Mouse (Mus musculus) cerebellum, postnatal 14 days (tissue): ENCODE data around the gene Araf.

Source experiments
- DNase-seq, 2 experiments: peaks; one replicate each; pipeline ENCODE4 v3.0.0; 2021; ENCODE audit warnings: mixed read lengths in 2 of 2

Araf gene

DNA sequence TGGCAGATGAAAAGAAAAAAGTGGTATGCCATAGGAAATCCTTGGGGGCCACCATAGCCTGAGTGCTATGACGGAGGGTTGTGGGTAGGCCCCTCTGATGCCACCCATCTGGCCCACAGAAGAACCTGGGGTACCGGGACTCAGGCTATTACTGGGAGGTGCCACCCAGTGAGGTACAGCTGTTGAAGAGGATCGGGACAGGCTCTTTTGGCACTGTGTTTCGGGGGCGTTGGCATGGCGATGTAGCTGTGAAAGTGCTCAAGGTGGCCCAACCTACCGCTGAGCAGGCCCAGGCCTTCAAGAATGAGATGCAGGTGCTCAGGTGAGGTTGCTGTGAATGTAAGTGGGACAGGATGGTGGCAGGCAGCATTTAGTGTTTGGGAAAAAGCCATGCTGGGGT, 56.2 kb downstream of the Araf start:
- no peak for DNase-seq

DNA sequence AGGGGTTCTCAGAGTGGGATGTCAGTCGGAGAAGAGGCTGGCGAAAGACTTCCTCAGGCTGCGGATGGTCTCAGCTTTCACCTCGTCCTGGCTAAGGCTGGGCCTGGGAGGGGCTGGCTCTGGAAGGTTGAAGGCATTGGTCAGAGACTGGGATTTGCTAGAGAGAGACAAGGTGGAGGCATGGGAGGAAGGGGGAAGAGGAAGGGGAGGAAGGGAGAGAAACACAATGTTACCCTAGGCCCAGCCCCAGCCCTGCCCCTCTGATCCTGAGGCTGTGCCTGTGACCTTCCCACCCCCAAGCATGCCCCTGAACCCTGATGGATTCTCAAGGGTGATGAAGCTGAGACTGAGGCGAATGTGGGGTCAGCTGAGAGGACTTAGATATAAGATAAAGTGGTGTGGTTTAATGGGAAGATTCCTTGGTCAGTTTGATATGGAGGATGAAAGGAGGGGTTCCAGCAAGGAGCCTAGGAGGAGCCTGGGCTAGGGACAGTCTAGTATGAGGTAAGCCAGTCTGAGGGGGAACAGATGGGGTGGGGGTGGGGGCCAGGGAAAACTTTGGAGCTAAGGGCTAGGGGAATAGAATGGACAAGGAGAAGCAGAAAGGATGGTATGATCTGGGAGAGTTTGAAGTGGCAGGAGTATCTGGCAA, 64.0 kb downstream of the Araf start:
- DNase-seq = no peak

DNA sequence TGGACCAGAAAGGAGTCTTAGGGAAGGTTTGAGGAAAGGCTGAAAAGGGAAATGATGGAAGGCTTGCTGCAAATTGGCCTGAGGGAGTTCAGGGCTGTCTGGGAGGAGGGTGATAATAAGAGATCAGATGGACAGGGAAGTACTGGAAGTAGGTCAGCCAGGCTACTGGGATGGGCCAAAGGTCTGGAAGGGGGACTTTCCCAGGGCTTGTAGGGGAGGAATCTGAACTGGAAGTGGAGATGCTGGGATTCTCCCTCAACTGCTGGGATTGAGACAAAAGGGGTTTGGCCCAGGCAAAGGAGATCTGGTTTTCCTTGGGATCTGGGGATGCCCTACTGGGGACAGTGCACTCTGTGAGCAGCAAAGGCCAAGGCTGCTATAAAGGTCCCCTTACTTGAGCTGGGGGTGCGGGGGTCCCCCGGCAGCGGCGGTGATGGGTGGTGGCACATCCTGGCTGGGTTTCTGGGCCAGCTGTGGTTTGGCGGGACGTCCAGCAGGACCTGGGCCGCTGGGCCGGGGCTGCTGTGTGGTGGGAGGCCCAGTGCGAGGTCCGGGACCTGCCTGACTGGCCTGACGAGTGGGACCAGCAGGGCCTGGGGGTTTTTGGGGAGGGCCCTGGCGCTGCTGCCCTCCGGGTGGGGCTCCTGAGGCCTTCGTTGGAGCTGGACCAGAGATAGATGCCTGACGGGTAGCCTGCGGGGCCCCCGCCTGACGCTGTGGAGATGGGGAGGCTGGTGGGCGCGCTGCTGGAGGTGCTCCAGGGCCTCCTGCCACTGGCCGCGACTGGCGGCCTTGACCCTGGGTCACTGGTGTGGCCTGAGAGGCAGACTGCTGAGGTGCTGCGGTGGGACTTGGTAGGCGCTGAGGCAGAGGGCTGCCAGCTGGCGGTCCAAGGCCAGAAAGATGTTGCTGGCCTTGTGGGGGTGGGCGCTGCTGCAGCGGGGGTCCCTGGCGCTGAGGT, 64.8 kb downstream of the Araf start:
- peak in 1 of 2 experiments; percentile 10 for DNase-seq

DNA sequence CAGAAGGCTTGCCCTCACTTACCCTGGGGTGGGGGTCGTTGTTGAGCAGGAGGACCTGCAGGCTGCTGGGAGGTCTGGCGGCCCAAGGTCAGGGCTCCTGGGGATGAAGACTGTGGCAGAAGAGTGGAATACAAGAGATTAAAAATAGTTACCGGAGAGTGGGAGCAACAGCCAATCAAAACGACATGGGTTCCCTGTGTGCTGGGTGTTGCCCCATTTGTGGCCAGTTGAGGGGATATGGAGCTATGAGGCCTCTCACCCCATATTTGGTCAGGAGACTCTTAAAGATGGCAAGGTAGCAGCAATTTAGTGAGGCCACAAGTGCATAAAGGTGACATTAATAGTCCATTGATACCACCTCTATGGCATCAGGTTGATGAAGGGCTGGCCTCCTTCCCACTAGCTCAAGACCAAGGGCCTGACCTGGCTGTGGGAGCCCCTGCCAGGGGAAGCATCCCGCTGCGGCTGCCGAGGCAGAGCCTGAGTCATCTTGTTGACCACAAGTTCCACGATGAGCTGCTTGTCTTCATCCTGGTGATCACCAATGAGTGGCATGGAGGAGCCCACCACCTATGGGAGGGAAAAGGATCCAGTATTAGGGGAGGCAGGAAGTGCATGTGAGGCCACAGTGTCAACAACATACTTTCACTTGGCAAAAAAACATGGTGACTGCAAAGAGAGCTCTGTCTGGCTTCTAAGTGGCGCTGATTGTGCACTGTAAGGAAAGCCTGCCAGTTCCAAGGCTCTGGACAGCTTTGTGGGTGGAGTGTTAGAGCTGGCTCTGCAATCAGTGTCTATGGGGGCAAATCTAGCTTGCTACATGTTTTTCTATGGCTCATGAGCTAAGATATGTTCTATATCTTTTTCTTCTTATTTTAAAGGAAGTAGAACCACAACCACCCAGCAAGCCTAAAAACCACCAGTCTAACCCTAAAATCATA, 65.8 kb downstream of the Araf start:
- no peak for DNase-seq

DNA sequence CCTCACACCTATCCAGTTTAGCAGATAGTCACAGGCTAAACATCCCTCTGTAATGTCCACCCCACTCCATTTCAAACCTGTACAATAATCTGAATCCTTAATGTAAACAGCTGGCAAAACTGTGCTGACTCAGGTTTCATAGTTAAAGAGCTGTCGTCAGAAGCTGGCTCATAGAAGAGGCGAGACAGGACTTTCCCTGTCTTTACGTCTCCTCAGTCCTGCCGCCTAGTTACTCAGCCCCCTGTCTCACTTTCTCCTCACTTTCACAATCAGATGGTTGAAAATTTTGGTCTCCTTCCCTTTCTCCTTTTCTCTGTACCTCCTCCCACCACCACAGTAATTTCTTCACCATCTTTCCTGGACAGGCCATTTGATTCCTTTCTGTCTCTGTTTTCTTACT, 70.5 kb downstream of the Araf start:
- no peak for DNase-seq

DNA sequence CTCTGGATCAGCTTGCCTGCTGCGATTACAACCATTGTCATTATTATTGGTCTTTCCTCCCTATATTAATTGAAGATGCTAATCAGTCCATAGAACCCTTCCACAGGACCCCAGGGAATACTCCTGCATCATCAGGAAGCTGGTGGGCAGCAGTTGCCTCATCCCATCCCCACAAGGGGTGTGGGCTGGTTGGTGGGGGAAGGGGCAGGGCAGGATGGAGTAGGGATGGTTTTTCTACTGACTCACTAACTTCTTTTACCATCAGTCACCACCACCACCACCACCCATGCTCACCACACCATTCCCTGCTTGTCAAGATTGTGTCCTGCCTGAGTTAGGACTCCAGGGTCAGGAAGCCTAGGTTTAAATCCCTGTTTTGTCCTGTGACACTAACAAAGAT, 71.6 kb downstream of the Araf start:
- DNase-seq = no peak

DNA sequence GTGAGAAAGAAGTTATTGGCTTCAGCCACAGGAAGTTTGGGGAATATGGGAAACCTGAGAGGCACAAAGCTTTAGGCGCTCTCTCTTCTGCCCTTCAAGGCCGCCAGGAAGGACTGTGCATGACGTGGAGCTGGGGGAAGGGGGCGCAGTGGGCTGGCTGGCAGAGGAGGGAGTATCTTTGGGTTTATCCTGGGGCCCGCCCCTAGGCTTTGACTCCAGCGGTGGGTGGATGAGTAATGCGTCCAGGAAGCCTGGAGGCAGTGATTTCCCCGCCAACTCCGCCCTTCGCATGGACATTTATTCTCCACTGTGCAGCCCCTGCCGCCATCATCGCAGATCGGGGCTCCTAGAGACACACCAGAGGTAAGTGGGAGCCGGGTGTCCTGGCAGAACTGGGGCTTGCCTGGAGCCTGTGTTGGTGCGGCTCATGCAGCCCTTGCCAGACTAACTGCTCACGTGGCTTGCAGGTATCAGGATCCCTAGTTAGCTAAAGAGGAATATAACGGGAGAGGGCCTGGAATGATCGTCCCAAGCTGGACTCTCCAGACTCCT, 72.4 kb downstream of the Araf start, which contains the start of gene Timp1:
Gene Timp1, plus strand, starts transcription at position 205 of the 552 bp plus-strand sequence.
- no peak for DNase-seq

DNA sequence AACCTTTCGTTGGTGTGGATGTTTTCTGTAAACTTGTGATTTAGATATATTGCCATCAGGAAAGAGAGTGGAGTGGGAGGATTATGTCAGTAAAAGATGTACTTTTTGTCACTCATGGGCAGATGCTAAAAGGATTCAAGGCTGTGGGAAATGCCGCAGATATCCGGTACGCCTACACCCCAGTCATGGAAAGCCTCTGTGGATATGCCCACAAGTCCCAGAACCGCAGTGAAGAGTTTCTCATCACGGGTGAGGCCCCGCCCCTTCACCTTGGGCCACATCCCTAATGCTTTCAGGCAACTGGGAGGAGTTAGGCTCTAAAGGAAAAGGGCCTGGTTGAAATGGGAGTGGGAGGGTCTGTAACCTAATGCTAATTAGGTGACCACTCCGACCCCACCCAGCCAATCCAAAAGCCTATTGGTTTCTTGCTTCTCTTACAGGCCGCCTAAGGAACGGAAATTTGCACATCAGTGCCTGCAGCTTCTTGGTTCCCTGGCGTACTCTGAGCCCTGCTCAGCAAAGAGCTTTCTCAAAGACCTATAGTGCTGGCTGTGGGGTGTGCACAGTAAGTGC, 75.4 kb downstream of the Araf start:
- DNase-seq = no peak

DNA sequence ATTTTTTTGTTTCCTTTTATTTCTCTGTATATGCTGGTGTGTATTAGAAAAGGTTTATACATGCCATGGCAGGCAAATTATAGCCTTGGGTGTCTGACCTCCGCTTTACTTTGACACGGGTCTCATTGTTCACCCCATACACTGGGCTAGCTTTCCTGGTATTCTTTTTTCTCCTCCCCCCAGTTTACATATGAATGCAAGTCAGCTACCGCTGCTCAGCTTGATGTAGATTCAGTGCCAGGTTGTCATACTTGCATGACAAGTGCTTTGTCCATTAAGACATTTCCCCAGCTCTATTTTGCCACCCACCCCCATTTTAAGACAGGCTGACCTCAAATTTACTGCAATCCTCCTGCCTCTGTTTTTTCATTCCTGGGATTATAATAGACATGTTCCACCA, 77.6 kb downstream of the Araf start:
- DNase-seq = no peak

DNA sequence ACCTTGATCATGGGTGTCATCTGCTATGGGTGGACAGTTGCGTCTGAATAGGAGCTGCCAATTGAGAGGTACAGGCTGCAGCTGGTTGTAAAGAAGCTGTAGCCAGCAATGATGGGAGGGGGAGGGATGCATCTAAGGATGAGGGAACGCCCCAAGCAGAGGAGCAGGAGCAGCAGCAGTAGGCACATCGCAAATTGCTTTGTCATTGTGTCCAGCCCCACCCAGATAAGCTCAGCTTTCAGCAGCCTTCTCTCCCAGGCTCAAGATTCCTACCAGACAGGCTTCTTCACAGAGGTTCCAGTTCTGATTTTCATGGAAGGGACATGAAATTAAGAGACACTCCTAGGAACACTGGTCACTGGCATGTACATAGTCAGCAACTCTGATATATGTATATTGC, 112.5 kb downstream of the Araf start:
- no peak for DNase-seq
